Mouse (Mus musculus) myocyte (in vitro differentiated cells): ENCODE results near the gene Ispd. TPM values are rescaled to one million over a fixed set of nuclear protein-coding genes. Genes with fewer than 3 reads are reported as not detected.
A peak's percentile ranks its signal among the peaks of the same experiment; 100 is the strongest.

ENCODE experiments used
- H3K27me3 ChIP-seq: one replicate; pipeline ENCODE4 v1.6.1; 2011; ENCODE audit not compliant: control insufficient read depth, insufficient read depth, insufficient read length
- H3K36me3 ChIP-seq: one replicate; pipeline ENCODE4 v1.6.1; 2011; ENCODE audit not compliant: control insufficient read depth, insufficient read depth
- H3K4me2 ChIP-seq: one replicate; pipeline ENCODE4 v1.6.1; 2011; ENCODE audit warnings: low read depth, control low read depth
- H3K4me3 ChIP-seq: one replicate; pipeline ENCODE4 v1.5.1; 2011; ENCODE audit warnings: mild to moderate bottlenecking, control low read depth, moderate library complexity
- H3K79me2 ChIP-seq: one replicate; pipeline ENCODE4 v1.6.1; 2011; ENCODE audit not compliant: control insufficient read depth, insufficient read depth
- H3ac ChIP-seq: one replicate; pipeline ENCODE4 v1.6.1; 2011; ENCODE audit not compliant: control insufficient read depth, insufficient read length
- CEBPB ChIP-seq: IDR thresholded peaks from 2 replicates; pipeline ENCODE4 v1.6.1; 2011; ENCODE audit warnings: mild to moderate bottlenecking, moderate library complexity; ENCODE audit not compliant: poor library complexity, insufficient read depth, severe bottlenecking
- E2F4 ChIP-seq: IDR thresholded peaks from one replicate; pipeline ENCODE4 v1.6.1; 2011; ENCODE audit warnings: mild to moderate bottlenecking, control low read depth, moderate library complexity; ENCODE audit not compliant: insufficient read depth
- MAX ChIP-seq: IDR thresholded peaks from one replicate; pipeline ENCODE4 v1.6.1; 2011; ENCODE audit warnings: low read depth, mild to moderate bottlenecking, control low read depth
- MYOD1 ChIP-seq, 3 experiments: IDR thresholded peaks; one replicate each; pipeline ENCODE4 v1.6.1; 2011; ENCODE audit warnings: control low read depth in 2 of 3, low read depth in 2 of 3, mild to moderate bottlenecking in 2 of 3, moderate library complexity in 1 of 3; ENCODE audit not compliant: insufficient read length in 2 of 3, control insufficient read depth in 1 of 3
- MYOG ChIP-seq, 3 experiments: IDR thresholded peaks; one replicate each; pipeline ENCODE4 v1.6.1; 2011; ENCODE audit warnings: control low read depth in 2 of 3, low read depth in 2 of 3, mild to moderate bottlenecking in 2 of 3; ENCODE audit not compliant: insufficient read length in 2 of 3, control insufficient read depth in 1 of 3, insufficient read depth in 1 of 3
- POLR2A ChIP-seq: IDR thresholded peaks from one replicate; pipeline ENCODE4 v1.6.1; 2011; ENCODE audit warnings: low read depth, mild to moderate bottlenecking, control low read depth, moderate library complexity; ENCODE audit not compliant: insufficient read length
- POLR2AphosphoS2 ChIP-seq: IDR thresholded peaks from one replicate; pipeline ENCODE4 v1.6.1; 2011; ENCODE audit warnings: low read depth, control low read depth; ENCODE audit not compliant: insufficient read length
- REST ChIP-seq: IDR thresholded peaks from one replicate; pipeline ENCODE4 v1.6.1; 2011; ENCODE audit warnings: mild to moderate bottlenecking, control low read depth, moderate library complexity; ENCODE audit not compliant: insufficient read depth, insufficient read length
- SRF ChIP-seq: IDR thresholded peaks from one replicate; pipeline ENCODE4 v1.6.1; 2011; ENCODE audit warnings: low read depth; ENCODE audit not compliant: control insufficient read depth, insufficient read length
- TCF12 ChIP-seq: IDR thresholded peaks from one replicate; pipeline ENCODE4 v1.6.1; 2011; ENCODE audit warnings: mild to moderate bottlenecking, control low read depth; ENCODE audit not compliant: poor library complexity, insufficient read depth, severe bottlenecking
- TCF3 ChIP-seq: IDR thresholded peaks from one replicate; pipeline ENCODE4 v1.6.1; 2011; ENCODE audit warnings: low read depth, control low read depth; ENCODE audit not compliant: insufficient read length
- USF1 ChIP-seq: IDR thresholded peaks from one replicate; pipeline ENCODE4 v1.6.1; 2011; ENCODE audit warnings: low read depth, mild to moderate bottlenecking, control low read depth, moderate library complexity
- polyA plus RNA-seq: library from polyadenylated mRNA; unstranded; fragments of >200 nt; fragmentation: generic; extraction: Trizol; gene quantifications from one replicate; pipeline ENCODE4 v1.2.1, GENCODE M21; 2012; ENCODE audit warnings: missing spikeins

The Ispd gene
- polyA plus RNA-seq, 1 experiment, result 1.6 TPM

- TF ChIP-seq CEBPB, result no peak
- no peak for TF ChIP-seq SRF
- no peak for TF ChIP-seq USF1
- no peak for TF ChIP-seq POLR2AphosphoS2
- no peak for TF ChIP-seq REST
- no peak for TF ChIP-seq MAX
- no peak for TF ChIP-seq MYOD1 (IDR thresholded peaks at IDR 0.05; ENCODE audit: control insufficient read depth in 1 of 3, insufficient read length in 2 of 3, low read depth in 2 of 3)
- no peak for TF ChIP-seq MYOG (IDR thresholded peaks at IDR 0.05; ENCODE audit: control insufficient read depth in 1 of 3, insufficient read depth in 1 of 3, insufficient read length in 2 of 3, low read depth in 2 of 3)
- no peak for TF ChIP-seq TCF3
- H3K4me3 ChIP-seq, result no peak overlapping the region
Observed at GRCm38 (mm10) chr12:36532525-36532924, 151.3 kb downstream of the Ispd start.

DNA sequence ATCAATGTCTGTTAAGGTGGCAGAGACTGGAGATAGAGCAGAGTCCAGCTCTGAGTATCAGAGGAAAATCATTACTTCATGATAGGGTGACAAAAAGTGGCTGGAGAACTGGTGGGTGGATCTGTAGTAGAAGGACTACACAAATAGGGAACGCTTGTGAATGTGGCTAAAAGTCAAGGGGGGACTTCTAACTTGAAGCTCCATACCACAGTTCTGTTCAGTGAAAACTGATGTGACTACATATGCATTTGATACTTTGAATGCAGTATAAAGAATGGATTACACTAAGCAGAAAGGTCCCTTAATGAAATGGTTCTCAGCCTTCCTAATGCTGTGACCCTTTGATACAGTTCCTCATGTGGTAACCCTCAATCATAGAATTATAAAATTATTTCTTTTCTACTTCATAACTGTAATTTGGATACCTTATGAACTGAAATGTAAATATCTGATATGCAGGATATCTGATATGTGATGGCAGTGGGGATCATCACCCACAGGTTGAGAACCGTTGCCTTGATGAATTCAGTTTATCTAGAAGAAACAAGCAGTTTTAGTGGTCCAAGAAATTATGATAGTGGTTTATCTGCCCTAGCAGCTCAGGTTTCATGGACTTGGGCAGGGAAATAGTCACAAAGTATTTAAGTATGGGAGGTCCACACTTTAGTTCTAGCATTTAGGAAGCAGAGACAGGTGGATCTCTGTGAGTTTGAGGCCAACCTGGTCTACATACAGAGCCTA, 152.1 kb downstream of the Ispd start:
- no peaks in the 10 kb centered on the region for H3K27me3 ChIP-seq
- no peaks in the 10 kb centered on the region for H3K36me3 ChIP-seq
- no peak overlapping the region for H3ac ChIP-seq
- TF ChIP-seq SRF (no peak), E2F4 (no peak), MYOG (IDR thresholded peaks at IDR 0.05; ENCODE audit: control insufficient read depth in 1 of 3, insufficient read depth in 1 of 3, insufficient read length in 2 of 3, low read depth in 2 of 3) (no peak), REST (no peak), POLR2AphosphoS2 (no peak), USF1 (no peak), MAX (no peak), MYOD1 (IDR thresholded peaks at IDR 0.05; ENCODE audit: control insufficient read depth in 1 of 3, insufficient read length in 2 of 3, low read depth in 2 of 3) (no peak), TCF12 (no peak), POLR2A (no peak)
- no peak overlapping the region for H3K4me2 ChIP-seq
- no peak overlapping the region for H3K4me3 ChIP-seq
- H3K79me2 ChIP-seq, result no peaks in the 10 kb centered on the region

More at GRCm38 (mm10) chr12:36532525-36532924, 151.3 kb downstream of the Ispd start:
- Histone ChIP-seq H3K79me2 (no peaks in the 10 kb centered on the region), H3ac (no peak overlapping the region), H3K36me3 (no peaks in the 10 kb centered on the region), H3K4me2 (no peak overlapping the region), H3K27me3 (no peaks in the 10 kb centered on the region)

GRCm38 (mm10) chr12:36534589-36534988, 153.3 kb downstream of the Ispd start:
- no peak overlapping the region for H3K4me3 ChIP-seq
- no peaks in the 10 kb centered on the region for H3K36me3 ChIP-seq
- H3K27me3 ChIP-seq, result no peaks in the 10 kb centered on the region
- H3K79me2 ChIP-seq, result no peaks in the 10 kb centered on the region
- H3K4me2 ChIP-seq, result no peak overlapping the region
- H3ac ChIP-seq, result no peak overlapping the region
- TF ChIP-seq E2F4 (no peak), MYOD1 (IDR thresholded peaks at IDR 0.05; ENCODE audit: control insufficient read depth in 1 of 3, insufficient read length in 2 of 3, low read depth in 2 of 3) (no peak), POLR2A (no peak), SRF (no peak), USF1 (no peak)

- Histone ChIP-seq H3K36me3 (no peaks in the 10 kb centered on the region), H3ac (no peak overlapping the region), H3K4me3 (no peak overlapping the region), H3K79me2 (no peaks in the 10 kb centered on the region), H3K27me3 (no peaks in the 10 kb centered on the region), H3K4me2 (no peak overlapping the region)
- TF ChIP-seq REST (peak; percentile 59), MYOD1 (IDR thresholded peaks at IDR 0.05; ENCODE audit: control insufficient read depth in 1 of 3, insufficient read length in 2 of 3, low read depth in 2 of 3) (no peak)
Observed at GRCm38 (mm10) chr12:36545318-36545717, 164.1 kb downstream of the Ispd start.

DNA sequence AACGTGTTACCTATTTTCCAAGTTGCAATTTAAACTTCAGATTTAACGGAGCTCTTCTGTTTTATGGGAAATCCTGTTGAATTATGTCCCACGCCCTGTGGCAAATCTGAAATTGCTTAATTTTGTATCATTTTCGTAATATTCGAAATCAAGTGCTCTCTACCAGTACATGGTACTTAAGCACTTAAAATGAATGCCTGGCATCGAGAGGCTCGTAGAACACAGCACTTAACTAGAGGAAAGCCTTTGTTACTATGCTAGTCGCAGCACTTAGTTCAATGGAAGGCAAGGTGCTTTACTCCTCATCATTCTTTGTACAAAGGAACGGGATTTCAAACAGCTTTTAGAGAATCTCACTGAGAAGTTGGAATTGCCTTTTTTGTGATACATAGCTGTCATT, 168.2 kb downstream of the Ispd start:
- Histone ChIP-seq H3K4me3 (no peak overlapping the region), H3K27me3 (no peaks in the 10 kb centered on the region), H3ac (no peak overlapping the region), H3K79me2 (no peaks in the 10 kb centered on the region), H3K4me2 (no peak overlapping the region), H3K36me3 (no peaks in the 10 kb centered on the region)
- TF ChIP-seq MAX, result no peak
- TF ChIP-seq CEBPB, result no peak
- TF ChIP-seq MYOD1 (IDR thresholded peaks at IDR 0.05; ENCODE audit: control insufficient read depth in 1 of 3, insufficient read length in 2 of 3, low read depth in 2 of 3), result no peak
